Mouse (Mus musculus) kidney, postnatal 36 days (tissue): ENCODE measurements around the gene Kctd21.

ENCODE experiments used
- DNase-seq, 2 experiments: peaks; one replicate each; pipeline ENCODE4 v3.0.0; 2021 to 2022; ENCODE audit warnings: mixed read lengths in 2 of 2

Kctd21 gene

DNA sequence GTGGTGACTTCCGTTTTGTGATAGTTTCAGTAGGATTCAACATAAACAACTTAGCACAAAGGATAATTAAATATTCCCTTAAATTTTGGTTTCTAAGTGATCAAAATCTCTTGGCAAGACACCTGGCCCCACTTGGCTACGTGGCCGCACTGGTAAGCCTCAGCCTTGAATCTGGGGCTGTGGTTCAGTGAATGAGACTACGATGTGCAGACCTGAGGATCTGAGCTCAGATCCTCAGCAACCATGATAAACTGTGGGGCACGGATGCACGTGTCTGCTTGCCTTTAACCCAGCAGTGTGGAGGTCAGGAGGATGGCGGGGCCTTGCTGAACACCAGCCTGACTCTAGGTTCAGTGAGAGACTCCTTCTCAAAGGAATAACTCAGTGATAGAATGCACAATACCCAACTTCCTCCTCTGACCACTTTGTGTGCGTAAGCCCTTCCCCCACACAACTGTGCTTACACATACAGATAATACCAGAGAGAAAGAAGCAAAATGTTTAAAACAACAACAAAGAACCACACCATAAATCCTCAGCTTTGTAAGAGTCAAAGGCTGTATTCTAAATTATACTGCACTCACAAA lies 55.5 kb downstream of the Kctd21 start:
- no peak for DNase-seq

DNA sequence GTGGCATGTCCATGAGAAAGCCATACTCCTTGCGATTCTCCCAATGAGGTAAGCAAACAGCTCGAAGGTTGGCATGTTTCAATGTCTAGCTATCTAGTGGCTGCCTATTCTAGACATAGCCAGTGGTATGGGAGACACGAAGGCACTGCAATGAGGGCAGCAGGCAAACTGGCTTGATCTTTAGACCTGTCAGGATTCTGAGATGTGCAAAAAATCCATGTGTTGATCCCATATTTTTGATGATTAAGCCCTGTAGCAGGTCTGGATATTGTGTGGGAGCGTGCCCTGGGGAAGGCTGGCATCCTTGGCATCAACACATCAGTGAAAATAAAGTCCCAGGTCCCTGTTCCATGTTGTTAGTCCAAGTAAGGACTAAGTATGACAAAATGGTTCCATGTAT lies 56.4 kb downstream of the Kctd21 start:
- no peak for DNase-seq

DNA sequence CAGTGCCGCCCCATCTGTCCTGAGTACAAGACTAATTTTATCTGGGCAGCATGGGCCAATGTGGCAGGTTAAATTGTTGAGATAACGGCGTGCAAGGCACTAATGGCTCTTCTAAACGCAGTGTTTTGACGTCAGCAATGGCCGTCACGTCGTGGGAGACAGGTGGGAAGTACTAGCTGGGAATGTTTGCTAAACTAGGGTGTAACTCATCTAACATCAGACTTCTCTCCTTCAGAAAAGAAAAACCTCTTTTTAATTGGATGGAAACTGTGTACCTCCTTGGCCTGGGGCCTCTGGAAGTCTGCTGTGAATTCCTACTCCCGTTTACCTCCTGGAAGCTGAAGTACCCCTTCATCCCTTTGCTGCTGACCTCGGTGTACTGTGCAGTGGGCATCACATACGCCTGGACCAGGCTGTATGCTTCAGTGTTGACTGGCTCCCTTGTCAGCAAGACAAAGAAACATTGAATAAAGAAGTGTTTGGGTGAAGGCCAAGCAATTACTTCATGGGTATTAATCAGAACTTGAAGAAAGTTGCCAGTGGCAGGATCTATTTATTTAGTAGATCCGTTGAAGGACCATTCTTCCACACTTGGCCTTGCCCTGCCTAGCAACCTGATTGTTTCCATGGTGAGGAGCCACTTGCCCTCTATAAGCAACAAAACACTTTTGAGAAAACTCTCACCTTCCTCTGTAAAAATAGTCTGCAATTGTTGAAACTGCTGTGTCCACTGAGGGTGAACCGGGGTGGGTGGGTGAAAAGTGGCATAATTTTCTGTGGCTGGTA lies 59.4 kb downstream of the Kctd21 start:
- DNase-seq = peak in 1 of 2 experiments; percentile 55

DNA sequence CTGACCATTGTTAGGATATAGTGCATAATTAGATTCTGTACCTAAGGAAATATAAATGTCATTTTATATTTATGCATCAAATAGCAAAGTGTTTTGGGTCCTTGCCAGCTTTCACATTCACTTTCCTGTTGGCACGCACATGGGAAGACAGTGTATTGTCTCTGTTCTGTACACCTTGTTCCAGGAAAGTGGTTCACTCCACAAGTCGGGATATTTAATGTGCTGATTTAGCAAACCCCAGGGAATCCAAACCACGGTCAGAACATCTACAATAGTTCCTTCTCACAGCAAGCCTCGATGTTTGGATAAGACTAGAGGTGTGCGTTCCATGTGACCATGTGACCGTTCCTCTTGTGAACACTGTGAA lies 59.9 kb downstream of the Kctd21 start:
- DNase-seq = peak; percentile 39 to 69

DNA sequence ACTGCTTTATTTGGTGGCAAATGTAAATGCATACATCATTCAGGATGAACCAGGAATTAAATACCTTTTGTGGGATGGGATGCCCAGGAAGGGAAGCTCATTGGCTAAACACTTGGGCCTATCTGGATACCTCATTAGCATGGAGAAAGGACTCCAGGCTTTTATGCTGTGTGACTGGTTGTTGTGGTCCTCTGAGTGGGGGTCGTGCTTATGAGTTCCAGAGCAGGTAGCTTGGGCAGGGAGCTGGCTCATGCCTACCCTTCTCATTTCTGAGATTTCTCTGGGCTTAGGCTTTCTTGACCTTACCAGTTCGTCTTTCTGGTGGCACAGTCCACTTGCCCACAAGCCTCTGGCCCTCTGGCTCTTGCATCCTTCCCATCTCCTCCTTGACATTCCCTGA lies 62.2 kb downstream of the Kctd21 start:
- no peak for DNase-seq

DNA sequence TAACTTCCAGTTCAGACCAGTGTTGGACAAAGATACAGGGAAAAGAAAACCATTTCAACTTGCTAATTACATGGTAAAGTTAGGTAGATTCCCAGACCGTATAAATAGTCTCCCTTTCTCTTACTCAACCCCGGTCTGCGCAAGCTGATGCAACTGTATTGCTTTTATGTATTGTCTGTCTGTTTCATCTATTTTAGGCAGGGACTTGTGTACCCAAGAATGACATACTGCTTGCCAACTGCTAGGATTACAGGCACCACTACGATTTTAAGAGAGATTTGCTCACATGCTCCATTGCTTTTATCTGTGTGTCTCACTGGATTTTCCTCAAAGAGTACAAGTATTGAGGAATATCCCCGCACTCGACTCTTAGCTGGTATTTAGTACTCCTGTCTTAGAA lies 66.8 kb downstream of the Kctd21 start:
- DNase-seq = no peak
